Mouse (Mus musculus) hindbrain, embryonic 12.5 days (tissue): ENCODE results near the gene Upp2. TPM values are rescaled to one million over a fixed set of nuclear protein-coding genes. Genes with fewer than 3 reads are reported as not detected.
A peak's percentile ranks its signal among the peaks of the same experiment; 100 is the strongest.

ENCODE experiments used
- ATAC-seq: fragments of 200-750 bp; cut with Nextera tagmentation; 2 replicates; pipeline ENCODE4 v1.8.0; 2017; ENCODE audit warnings: moderate TSS enrichment; ENCODE audit not compliant: low FRiP score
- H3K27ac ChIP-seq: fragments of 300-500 bp; sonication (generic); 2 replicates; pipeline ENCODE4 v1.5.1; 2016; ENCODE audit warnings: mild to moderate bottlenecking
- H3K27me3 ChIP-seq: fragments of 300-500 bp; sonication (generic); 2 replicates; pipeline ENCODE4 v1.6.1; 2016; ENCODE audit warnings: mild to moderate bottlenecking
- H3K36me3 ChIP-seq: fragments of 300-500 bp; sonication (generic); 2 replicates; pipeline ENCODE4 v1.6.1; 2016; ENCODE audit warnings: mild to moderate bottlenecking
- H3K4me1 ChIP-seq: fragments of 300-500 bp; sonication (generic); 2 replicates; pipeline ENCODE4 v1.6.1; 2016
- H3K4me2 ChIP-seq: fragments of 300-500 bp; sonication (generic); replicated peaks from 2 replicates; pipeline ENCODE4 v1.6.1; 2016; ENCODE audit warnings: mild to moderate bottlenecking
- H3K4me3 ChIP-seq: fragments of 300-500 bp; sonication (generic); 2 replicates; pipeline ENCODE4 v1.5.1; 2016; ENCODE audit warnings: mild to moderate bottlenecking
- H3K9ac ChIP-seq: fragments of 300-500 bp; sonication (generic); 2 replicates; pipeline ENCODE4 v1.6.1; 2016; ENCODE audit warnings: mild to moderate bottlenecking, moderate library complexity
- H3K9me3 ChIP-seq: fragments of 300-500 bp; sonication (generic); replicated peaks from 2 replicates; pipeline ENCODE4 v1.6.1; 2016; ENCODE audit warnings: mild to moderate bottlenecking
- WGBS: fragments of 180-500 bp; shearing (Covaris S2); methylation state at CpG from one replicate; pipeline ENCODE4 v1.1.7; 2016; 5-methylcytosine and 5-hydroxymethylcytosine counted together
- polyA plus RNA-seq: library from polyadenylated mRNA; unstranded; fragments of >200 nt; fragmentation: Nextera tagmentation; extraction: Ambion mirVana; gene quantifications from 2 replicates; pipeline ENCODE4 v1.2.1, GENCODE M21; 2016

The Upp2 gene
- polyA plus RNA-seq, 1 experiment from 2014 or later = 8.5 TPM

- no peak overlapping the region for H3K4me2 ChIP-seq
- H3K4me3 ChIP-seq = no peak overlapping the region
- no peaks in the 10 kb centered on the region for H3K4me1 ChIP-seq
- 77% methylated on average over 9 of the region's 9 CpGs for WGBS
- ATAC-seq = no peak
- H3K36me3 ChIP-seq = no peaks in the 10 kb centered on the region
- no peak overlapping the region for H3K9ac ChIP-seq
- H3K9me3 ChIP-seq = no peaks in the 10 kb centered on the region
- H3K27ac ChIP-seq = no peak overlapping the region
- no peaks in the 10 kb centered on the region for H3K27me3 ChIP-seq
Observed at GRCm38 (mm10) chr2:58595350-58595749, 28.3 kb downstream of the Upp2 start.

- H3K9me3 ChIP-seq = no peaks in the 10 kb centered on the region
- no peaks in the 10 kb centered on the region for H3K4me1 ChIP-seq
- no peak overlapping the region for H3K4me3 ChIP-seq
- H3K9ac ChIP-seq = no peak overlapping the region
- no peak overlapping the region for H3K27ac ChIP-seq
- 81% methylated on average over 17 of the region's 17 CpGs for WGBS
- no peaks in the 10 kb centered on the region for H3K36me3 ChIP-seq
- ATAC-seq = no peak
- H3K27me3 ChIP-seq = no peaks in the 10 kb centered on the region
- no peak overlapping the region for H3K4me2 ChIP-seq
Observed at GRCm38 (mm10) chr2:58596774-58597342, 29.8 kb downstream of the Upp2 start.

- no peak overlapping the region for H3K4me3 ChIP-seq
- no peak overlapping the region for H3K4me2 ChIP-seq
- WGBS = 89% methylated on average over 3 of the region's 3 CpGs
- H3K4me1 ChIP-seq = no peaks in the 10 kb centered on the region
- no peaks in the 10 kb centered on the region for H3K27me3 ChIP-seq
- H3K9ac ChIP-seq = no peak overlapping the region
- no peaks in the 10 kb centered on the region for H3K9me3 ChIP-seq
- ATAC-seq = no peak
- H3K27ac ChIP-seq = no peak overlapping the region
- H3K36me3 ChIP-seq = no peaks in the 10 kb centered on the region
Observed at GRCm38 (mm10) chr2:58597556-58597955, 30.5 kb downstream of the Upp2 start.

GRCm38 (mm10) chr2:58599639-58600038, 32.5 kb downstream of the Upp2 start:
- H3K9me3 ChIP-seq = no peaks in the 10 kb centered on the region
- H3K27me3 ChIP-seq = no peaks in the 10 kb centered on the region
- H3K9ac ChIP-seq = no peak overlapping the region
- H3K4me2 ChIP-seq = no peak overlapping the region
- H3K4me3 ChIP-seq = no peak overlapping the region
- 95% methylated on average over 6 of the region's 6 CpGs for WGBS
- no peak overlapping the region for H3K27ac ChIP-seq
- ATAC-seq = no peak
- no peaks in the 10 kb centered on the region for H3K36me3 ChIP-seq
- no peaks in the 10 kb centered on the region for H3K4me1 ChIP-seq

- Histone ChIP-seq H3K4me3 (no peak overlapping the region), H3K36me3 (no peaks in the 10 kb centered on the region), H3K4me1 (no peaks in the 10 kb centered on the region), H3K9me3 (no peaks in the 10 kb centered on the region), H3K4me2 (no peak overlapping the region), H3K9ac (no peak overlapping the region), H3K27me3 (no peaks in the 10 kb centered on the region), H3K27ac (no peak overlapping the region)
- 83% methylated on average over 4 of the region's 4 CpGs for WGBS
- no peak for ATAC-seq
Observed at GRCm38 (mm10) chr2:58601382-58601781, 34.3 kb downstream of the Upp2 start.

GRCm38 (mm10) chr2:58603379-58603778, 36.3 kb downstream of the Upp2 start:
- Histone ChIP-seq H3K9me3 (no peaks in the 10 kb centered on the region), H3K4me3 (no peak overlapping the region), H3K4me1 (no peaks in the 10 kb centered on the region), H3K9ac (no peak overlapping the region), H3K27ac (no peak overlapping the region), H3K4me2 (no peak overlapping the region), H3K36me3 (no peaks in the 10 kb centered on the region), H3K27me3 (no peaks in the 10 kb centered on the region)
- 83% methylated on average over 3 of the region's 3 CpGs for WGBS
- no peak for ATAC-seq

GRCm38 (mm10) chr2:58604791-58605190, 37.7 kb downstream of the Upp2 start:
- no peak for ATAC-seq
- Histone ChIP-seq H3K27me3 (no peaks in the 10 kb centered on the region), H3K4me2 (no peak overlapping the region), H3K9me3 (no peaks in the 10 kb centered on the region), H3K4me1 (no peaks in the 10 kb centered on the region), H3K36me3 (no peaks in the 10 kb centered on the region), H3K4me3 (no peak overlapping the region), H3K9ac (no peak overlapping the region), H3K27ac (no peak overlapping the region)
- 93% methylated on average over 3 of the region's 3 CpGs for WGBS

- H3K4me3 ChIP-seq = no peak overlapping the region
- 93% methylated on average over 3 of the region's 3 CpGs for WGBS
Observed at GRCm38 (mm10) chr2:58613720-58614119, 46.6 kb downstream of the Upp2 start.

GRCm38 (mm10) chr2:58614851-58615250, 47.8 kb downstream of the Upp2 start:
- ATAC-seq = no peak
- Histone ChIP-seq H3K27ac (no peak overlapping the region), H3K36me3 (no peaks in the 10 kb centered on the region), H3K4me2 (no peak overlapping the region), H3K4me1 (no peaks in the 10 kb centered on the region), H3K9me3 (no peaks in the 10 kb centered on the region), H3K9ac (no peak overlapping the region), H3K27me3 (no peaks in the 10 kb centered on the region), H3K4me3 (no peak overlapping the region)
- 95% methylated on average over 8 of the region's 8 CpGs for WGBS

More at GRCm38 (mm10) chr2:58613720-58614119, 46.6 kb downstream of the Upp2 start:
- H3K4me1 ChIP-seq = no peaks in the 10 kb centered on the region
- no peak overlapping the region for H3K9ac ChIP-seq
- no peaks in the 10 kb centered on the region for H3K9me3 ChIP-seq
- no peak overlapping the region for H3K4me2 ChIP-seq
- H3K36me3 ChIP-seq = no peaks in the 10 kb centered on the region
- no peak overlapping the region for H3K27ac ChIP-seq
- no peaks in the 10 kb centered on the region for H3K27me3 ChIP-seq
- ATAC-seq = no peak

- no peaks in the 10 kb centered on the region for H3K4me1 ChIP-seq
- H3K27ac ChIP-seq = no peak overlapping the region
- no peaks in the 10 kb centered on the region for H3K36me3 ChIP-seq
- H3K9ac ChIP-seq = no peak overlapping the region
- H3K9me3 ChIP-seq = no peaks in the 10 kb centered on the region
- H3K27me3 ChIP-seq = no peaks in the 10 kb centered on the region
- H3K4me3 ChIP-seq = no peak overlapping the region
- no peak for ATAC-seq
- 94% methylated on average over 5 of the region's 5 CpGs for WGBS
- H3K4me2 ChIP-seq = no peak overlapping the region
Observed at GRCm38 (mm10) chr2:58615766-58616165, 48.7 kb downstream of the Upp2 start.

GRCm38 (mm10) chr2:58625186-58625585, 58.1 kb downstream of the Upp2 start:
- 65% methylated on average over 12 of the region's 12 CpGs for WGBS
- peaks cover 22% of the 10 kb centered on the region for H3K27me3 ChIP-seq
- peaks cover 4% of the 10 kb centered on the region; the same call in 1 of the 2 replicates for H3K4me1 ChIP-seq
- H3K36me3 ChIP-seq = no peaks in the 10 kb centered on the region
- H3K4me3 ChIP-seq = no peak overlapping the region
- ATAC-seq = no peak
- no peak overlapping the region for H3K27ac ChIP-seq
- no peaks in the 10 kb centered on the region; the same call in 1 of the 2 replicates for H3K9me3 ChIP-seq
- no peak overlapping the region for H3K4me2 ChIP-seq
- no peak overlapping the region for H3K9ac ChIP-seq

- Histone ChIP-seq H3K36me3 (no peaks in the 10 kb centered on the region), H3K9me3 (no peaks in the 10 kb centered on the region; the same call in 1 of the 2 replicates), H3K4me3 (no peak overlapping the region), H3K27me3 (peaks cover 26% of the 10 kb centered on the region), H3K27ac (no peak overlapping the region), H3K4me1 (peaks cover 4% of the 10 kb centered on the region; the same call in 1 of the 2 replicates), H3K4me2 (no peak overlapping the region), H3K9ac (no peak overlapping the region)
- 7% methylated on average over 2 of the region's 2 CpGs for WGBS
- ATAC-seq = peak; percentile 43; the same call in 1 of the 2 replicates
Observed at GRCm38 (mm10) chr2:58625681-58626080, 58.6 kb downstream of the Upp2 start.

- Histone ChIP-seq H3K27me3 (peaks cover 26% of the 10 kb centered on the region), H3K4me2 (no peak overlapping the region), H3K9ac (no peak overlapping the region), H3K36me3 (no peaks in the 10 kb centered on the region), H3K9me3 (no peaks in the 10 kb centered on the region; the same call in 1 of the 2 replicates), H3K4me3 (no peak overlapping the region), H3K27ac (no peak overlapping the region), H3K4me1 (peaks cover 4% of the 10 kb centered on the region; the same call in 1 of the 2 replicates)
- 10% methylated on average over 8 of the region's 8 CpGs for WGBS
- ATAC-seq = no peak; the same call in 1 of the 2 replicates
Observed at GRCm38 (mm10) chr2:58626136-58626769, 59.2 kb downstream of the Upp2 start.
